ENCODE assay signal across 14 mouse cellular contexts in the genomic region with DNA sequence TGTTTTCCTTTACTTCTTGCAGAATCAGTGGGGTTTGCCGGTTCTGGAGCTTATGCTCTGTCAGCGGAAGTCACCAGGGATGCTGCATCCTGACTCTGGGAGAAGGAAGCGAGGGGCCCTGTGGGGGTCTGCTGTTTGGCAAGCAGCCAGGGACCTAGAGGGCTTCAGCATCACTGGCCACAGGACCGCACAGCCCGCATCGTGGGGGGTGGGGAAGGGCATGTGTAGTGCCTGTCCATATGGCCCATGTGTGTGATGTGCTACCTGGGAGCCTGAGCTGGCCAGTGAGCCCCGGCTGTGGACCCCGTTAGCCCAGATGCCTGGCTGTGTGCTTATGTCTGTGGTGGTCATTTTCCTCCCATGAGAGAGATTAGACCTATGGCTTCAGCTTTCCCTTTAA. TPM values are rescaled to one million over a fixed set of nuclear protein-coding genes. Genes with fewer than 3 reads are reported as not detected.
DNase-seq lines count a peak whose midpoint lies in the region; ATAC-seq and TF ChIP-seq lines count a peak whose summit lies in the region.
"Had no signal": no experiment of that assay in that cellular context is flagged by ENCODE, and none has a peak within 500 bp of the region (broad histone marks: within the 10 kb centered on the region; RNA-seq: fewer than 3 reads in every experiment).

No protein-coding gene starts in this region.

- peak; percentile 53; the same call in 1 of the 2 replicates for ATAC-seq in hindbrain, embryonic 15.5 days (ENCODE audit: low FRiP score, low read depth)
- no peak for ATAC-seq in hindbrain, postnatal 0 days
- ATAC-seq in megakaryocyte, adult 5-6 weeks (ENCODE audit: poor library complexity, severe bottlenecking), result no peak
- ATAC-seq: activated CD4-positive, CD25-positive, alpha-beta regulatory T cell, adult 4 months had no signal

- no peak overlapping the region for H3K4me2 ChIP-seq in hindbrain, embryonic 15.5 days
- H3K4me2 ChIP-seq in hindbrain, postnatal 0 days (ENCODE audit: low read depth, low read length), result no peak overlapping the region

- H3K27ac ChIP-seq in heart, embryonic 10.5 days, result peak overlapping the region; percentile 48; the same call in 1 of the 2 replicates
- no peak overlapping the region for H3K27ac ChIP-seq in hindbrain, embryonic 15.5 days (replicated peaks)
- H3K27ac ChIP-seq in hindbrain, postnatal 0 days, result no peak overlapping the region

- no peaks in the 10 kb centered on the region for H3K9me3 ChIP-seq in heart, embryonic 10.5 days
- no peaks in the 10 kb centered on the region for H3K9me3 ChIP-seq in hindbrain, embryonic 15.5 days
- H3K9me3 ChIP-seq in hindbrain, postnatal 0 days (ENCODE audit: low read length), result no peaks in the 10 kb centered on the region
- no peaks in the 10 kb centered on the region for H3K9me3 ChIP-seq in megakaryocyte, embryonic 14.5 days

- no peak overlapping the region for H3K4me3 ChIP-seq in heart, embryonic 10.5 days
- no peak overlapping the region for H3K4me3 ChIP-seq in hindbrain, embryonic 15.5 days
- no peak overlapping the region for H3K4me3 ChIP-seq in hindbrain, postnatal 0 days (ENCODE audit: low read length)
- peak overlapping the region; percentile 88 for H3K4me3 ChIP-seq in megakaryocyte, embryonic 14.5 days (replicated peaks)

- H3K4me1 ChIP-seq in heart, embryonic 10.5 days, result peaks cover 45% of the 10 kb centered on the region
- peaks cover 18% of the 10 kb centered on the region; the same call in 1 of the 2 replicates for H3K4me1 ChIP-seq in hindbrain, embryonic 15.5 days (replicated peaks)
- 0 out of 2 replicates have a peak, but pooled peaks cover 3% of the 10 kb centered on the region for H3K4me1 ChIP-seq in hindbrain, postnatal 0 days (ENCODE audit: insufficient read depth, low read length)
- H3K4me1 ChIP-seq in megakaryocyte, embryonic 14.5 days, result peaks cover 96% of the 10 kb centered on the region

- 88% methylated on average over 8 of the region's 8 CpGs for WGBS in heart, embryonic 10.5 days
- 68% methylated on average over 8 of the region's 8 CpGs for WGBS in hindbrain, embryonic 15.5 days
- 61% methylated on average over 8 of the region's 8 CpGs for WGBS in hindbrain, postnatal 0 days

- H3K36me3 ChIP-seq in heart, embryonic 10.5 days, result peaks cover 72% of the 10 kb centered on the region
- peaks cover 39% of the 10 kb centered on the region for H3K36me3 ChIP-seq in hindbrain, embryonic 15.5 days
- H3K36me3 ChIP-seq in hindbrain, postnatal 0 days (ENCODE audit: insufficient read depth, low read length), result peaks cover 21% of the 10 kb centered on the region
- H3K36me3 ChIP-seq in megakaryocyte, embryonic 14.5 days (replicated peaks; ENCODE audit: low read length), result peaks cover 98% of the 10 kb centered on the region

- H3K9ac ChIP-seq in hindbrain, embryonic 15.5 days, result no peak overlapping the region
- H3K9ac ChIP-seq in hindbrain, postnatal 0 days (replicated peaks; ENCODE audit: low read length), result no peak overlapping the region

- TF ChIP-seq CTCF in hindbrain, postnatal 0 days (IDR thresholded peaks at IDR 0.05; ENCODE audit: low read depth), result no peak

- no peaks in the 10 kb centered on the region for H3K27me3 ChIP-seq in heart, embryonic 10.5 days (ENCODE audit: insufficient read depth, poor library complexity, severe bottlenecking)
- no peaks in the 10 kb centered on the region for H3K27me3 ChIP-seq in hindbrain, embryonic 15.5 days
- H3K27me3 ChIP-seq in hindbrain, postnatal 0 days (ENCODE audit: insufficient read depth, low read length), result no peaks in the 10 kb centered on the region
- H3K27me3 ChIP-seq in megakaryocyte, embryonic 14.5 days (replicated peaks), result no peaks in the 10 kb centered on the region

- no peak for DNase-seq in heart, embryonic 10.5 days (ENCODE audit: low spot score)
- DNase-seq in heart, postnatal 4 days, result no peak
- no peak for DNase-seq in hindbrain, postnatal 0 days (ENCODE audit: low spot score)
- no peak for DNase-seq in spleen, postnatal 14 days (ENCODE audit: low spot score in 2 of 2)
- DNase-seq in thymus, postnatal 14 days, result no peak
- DNase-seq: lung, adult 2 months; right cerebral cortex, postnatal 25 days; thymus, postnatal 25 days had no signal

RNA-seq across cellular contexts. Expression of gene Pttg1ip, which starts 8.2 kb away (rescaled TPM):
- polyA plus RNA-seq in heart, embryonic 10.5 days (2016; fragmentation: Nextera tagmentation; extraction: Ambion mirVana), result 94.9 and 97.0 TPM in 2 replicates
- total RNA-seq in heart, postnatal 4 days (2021), result 100 to 1,000 TPM; 113 to 119 TPM
- polyA plus RNA-seq in hindbrain, embryonic 15.5 days (2015; fragmentation: Nextera tagmentation; extraction: Ambion mirVana), result 75.2 and 81.7 TPM in 2 replicates
- total RNA-seq in hindbrain, postnatal 0 days (2014; rRNA removed), result 85.9 and 94.0 TPM in 2 replicates
- polyA plus RNA-seq in hindbrain, postnatal 0 days (2015; fragmentation: Nextera tagmentation; extraction: Ambion mirVana), result 87.3 and 87.5 TPM in 2 replicates
- 284 and 814 TPM in 2 replicates for polyA plus RNA-seq in megakaryocyte, embryonic 14.5 days (2012; ENCODE audit: insufficient read depth, low replicate concordance)
- total RNA-seq in megakaryocyte, adult 5-6 weeks (2015), result 82.8 and 97.8 TPM in 2 replicates
- total RNA-seq in megakaryocyte, adult 5-6 weeks (2017), result 50.0 and 54.8 TPM in 2 replicates

RNA-seq across cellular contexts. Expression of gene Sumo3, which starts 16.1 kb away (rescaled TPM):
- 235 and 306 TPM in 2 replicates for polyA plus RNA-seq in heart, embryonic 10.5 days (2016; fragmentation: Nextera tagmentation; extraction: Ambion mirVana)
- total RNA-seq in heart, postnatal 4 days (2021), result 10 to 100 TPM; 90.9 to 97.9 TPM
- 282 and 283 TPM in 2 replicates for polyA plus RNA-seq in hindbrain, embryonic 15.5 days (2015; fragmentation: Nextera tagmentation; extraction: Ambion mirVana)
- total RNA-seq in hindbrain, postnatal 0 days (2014; rRNA removed), result 217 and 218 TPM in 2 replicates
- polyA plus RNA-seq in hindbrain, postnatal 0 days (2015; fragmentation: Nextera tagmentation; extraction: Ambion mirVana), result 330 and 348 TPM in 2 replicates
- 11.6 and 90.7 TPM in 2 replicates for polyA plus RNA-seq in megakaryocyte, embryonic 14.5 days (2012; ENCODE audit: insufficient read depth, low replicate concordance)
- total RNA-seq in megakaryocyte, adult 5-6 weeks (2015), result 22.1 and 22.7 TPM in 2 replicates
- total RNA-seq in megakaryocyte, adult 5-6 weeks (2017), result 118 and 137 TPM in 2 replicates

RNA-seq across cellular contexts. Expression of gene Gm49325, which starts 16.2 kb away (rescaled TPM):
- polyA plus RNA-seq in heart, embryonic 10.5 days (2016; fragmentation: Nextera tagmentation; extraction: Ambion mirVana), result 2.1 and 2.7 TPM in 2 replicates
- 10 to 100 TPM; 15.9 to 20.8 TPM for total RNA-seq in heart, postnatal 4 days (2021)
- polyA plus RNA-seq in hindbrain, embryonic 15.5 days (2015; fragmentation: Nextera tagmentation; extraction: Ambion mirVana), result 2.9 TPM in 1 of 2 replicates, not detected in the other
- 4.0 TPM in 1 of 2 replicates, not detected in the other for total RNA-seq in hindbrain, postnatal 0 days (2014; rRNA removed)
- polyA plus RNA-seq in hindbrain, postnatal 0 days (2015; fragmentation: Nextera tagmentation; extraction: Ambion mirVana), result 11.1 and 12.8 TPM in 2 replicates
- 9.0 and 23.2 TPM in 2 replicates for polyA plus RNA-seq in megakaryocyte, embryonic 14.5 days (2012; ENCODE audit: insufficient read depth, low replicate concordance)
- total RNA-seq in megakaryocyte, adult 5-6 weeks (2015), result not detected in 2 replicates
- total RNA-seq in megakaryocyte, adult 5-6 weeks (2017), result not detected in 2 replicates
- total RNA-seq: hematopoietic stem cell, adult 5-6 weeks had no signal
- polyA plus RNA-seq: large intestine, adult 2 months; lung, adult 2 months had no signal

RNA-seq across cellular contexts. Expression of gene Ube2g2, which starts 32.3 kb away (rescaled TPM):
- 83.1 and 92.1 TPM in 2 replicates for polyA plus RNA-seq in heart, embryonic 10.5 days (2016; fragmentation: Nextera tagmentation; extraction: Ambion mirVana)
- total RNA-seq in heart, postnatal 4 days (2021), result 10 to 100 TPM; 56.1 to 63.8 TPM
- 83.8 and 90.0 TPM in 2 replicates for polyA plus RNA-seq in hindbrain, embryonic 15.5 days (2015; fragmentation: Nextera tagmentation; extraction: Ambion mirVana)
- 45.1 and 48.3 TPM in 2 replicates for total RNA-seq in hindbrain, postnatal 0 days (2014; rRNA removed)
- 65.8 and 73.8 TPM in 2 replicates for polyA plus RNA-seq in hindbrain, postnatal 0 days (2015; fragmentation: Nextera tagmentation; extraction: Ambion mirVana)
- polyA plus RNA-seq in megakaryocyte, embryonic 14.5 days (2012; ENCODE audit: insufficient read depth, low replicate concordance), result 14.2 and 28.4 TPM in 2 replicates
- 15.3 and 18.1 TPM in 2 replicates for total RNA-seq in megakaryocyte, adult 5-6 weeks (2015)
- total RNA-seq in megakaryocyte, adult 5-6 weeks (2017), result 27.4 and 40.0 TPM in 2 replicates

RNA-seq across cellular contexts. Expression of gene Itgb2, which starts 59.7 kb away (rescaled TPM):
- 2.4 and 3.6 TPM in 2 replicates for polyA plus RNA-seq in heart, embryonic 10.5 days (2016; fragmentation: Nextera tagmentation; extraction: Ambion mirVana)
- 1 to 10 TPM; 2.0 to 2.5 TPM for total RNA-seq in heart, postnatal 4 days (2021)
- polyA plus RNA-seq in hindbrain, embryonic 15.5 days (2015; fragmentation: Nextera tagmentation; extraction: Ambion mirVana), result 1.1 and 1.5 TPM in 2 replicates
- total RNA-seq in hindbrain, postnatal 0 days (2014; rRNA removed), result 0.68 and 1.9 TPM in 2 replicates
- 0.87 and 1.0 TPM in 2 replicates for polyA plus RNA-seq in hindbrain, postnatal 0 days (2015; fragmentation: Nextera tagmentation; extraction: Ambion mirVana)
- 35.5 and 120 TPM in 2 replicates for polyA plus RNA-seq in megakaryocyte, embryonic 14.5 days (2012; ENCODE audit: insufficient read depth, low replicate concordance)
- 342 TPM in 2 replicates for total RNA-seq in megakaryocyte, adult 5-6 weeks (2015)
- 400 and 419 TPM in 2 replicates for total RNA-seq in megakaryocyte, adult 5-6 weeks (2017)
